Mouse (Mus musculus): ENCODE results near the gene Enoph1.

GRCm38 (mm10) chr5:100032646-100033045 lies 7.1 kb upstream of the Enoph1 start:
- TF ChIP-seq CTCF (IDR thresholded peaks at IDR 0.05; ENCODE audit: insufficient read depth, low read depth, low read length) (no peak), POLR2A (IDR thresholded peaks at IDR 0.05; ENCODE audit: insufficient read depth, low read depth, low read length) (no peak)

All from olfactory bulb, adult 2 months (tissue).